Mouse (Mus musculus): Measurements from ENCODE around the gene Mpzl2. TPM values are rescaled to one million over a fixed set of nuclear protein-coding genes. Genes with fewer than 3 reads are reported as not detected.
A peak's percentile ranks its signal among the peaks of the same experiment; 100 is the strongest.

Mpzl2 gene
- polyA plus RNA-seq, 1 experiment from 2014 or later: 38.1 TPM

DNA sequence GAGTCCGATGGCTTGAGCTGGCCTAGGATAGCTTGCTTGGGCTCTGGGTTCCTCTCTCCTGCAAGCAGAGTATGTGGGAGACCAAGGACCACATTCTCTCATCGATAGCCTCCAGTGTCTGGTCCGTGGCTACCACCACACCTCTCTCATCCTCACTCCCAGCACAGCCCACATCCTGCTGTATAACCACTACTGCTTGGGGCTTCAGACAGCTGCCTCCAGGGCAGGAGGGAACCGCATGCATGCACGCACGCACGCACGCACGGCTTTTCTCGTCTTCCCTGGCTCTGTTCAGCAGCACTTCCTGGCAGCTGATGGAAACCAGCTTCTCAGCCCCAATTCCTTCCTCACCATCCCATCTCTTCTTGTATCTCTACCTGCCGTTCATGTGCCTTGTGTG is 41.5 kb upstream of the Mpzl2 start:
- H3K27ac ChIP-seq (replicated peaks): no peak overlapping the region
- no peaks in the 10 kb centered on the region for H3K9me3 ChIP-seq (ENCODE audit: control insufficient read depth, low read length)
- H3K4me1 ChIP-seq (replicated peaks; ENCODE audit: control insufficient read depth, insufficient read depth): no peaks in the 10 kb centered on the region
- TF ChIP-seq EP300 (optimal IDR thresholded peaks at IDR 0.05) (no peak), CTCF (IDR thresholded peaks at IDR 0.05; ENCODE audit: low read depth) (no peak)
- no peak overlapping the region for H3K9ac ChIP-seq (ENCODE audit: low read length)
- ATAC-seq (ENCODE audit: low FRiP score, low TSS enrichment) (no peak), DNase-seq (ENCODE audit: low spot score) (no peak)
- H3K4me2 ChIP-seq (replicated peaks; ENCODE audit: low read depth): no peak overlapping the region
- H3K36me3 ChIP-seq (ENCODE audit: control insufficient read depth, insufficient read depth, low read length): no peaks in the 10 kb centered on the region
- no peaks in the 10 kb centered on the region for H3K27me3 ChIP-seq (ENCODE audit: control insufficient read depth, insufficient read depth, low read length)
- WGBS: 67% methylated on average over 11 of the region's 11 CpGs
- no peak overlapping the region for H3K4me3 ChIP-seq (ENCODE audit: low read depth, low read length)

DNA sequence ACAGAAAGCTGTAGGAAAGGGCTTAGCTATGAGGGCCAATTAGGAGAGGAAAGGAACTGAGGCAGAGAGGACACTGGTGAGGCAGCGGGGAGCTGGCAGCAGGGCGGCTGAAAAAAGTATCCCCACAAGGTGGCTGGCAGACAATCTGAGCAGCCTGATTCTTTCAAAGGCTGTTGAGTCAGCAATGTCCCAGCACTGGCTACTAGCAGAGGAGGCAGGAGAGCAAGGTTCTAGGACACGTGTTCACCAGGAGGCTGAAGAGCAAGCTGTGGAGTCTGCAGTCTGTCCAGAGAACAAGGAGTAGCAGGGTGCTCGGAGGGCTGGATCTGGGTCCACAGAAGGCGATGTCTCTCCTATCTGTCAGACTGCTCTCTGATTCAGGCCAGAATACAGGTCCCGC is 40.4 kb upstream of the Mpzl2 start:
- no peak overlapping the region for H3K4me2 ChIP-seq (replicated peaks; ENCODE audit: low read depth)
- 57% methylated on average over 6 of the region's 6 CpGs for WGBS
- H3K4me1 ChIP-seq (replicated peaks; ENCODE audit: control insufficient read depth, insufficient read depth): no peaks in the 10 kb centered on the region
- TF ChIP-seq CTCF (IDR thresholded peaks at IDR 0.05; ENCODE audit: low read depth) (0 out of 2 replicates have a peak, but pooled peaks have one; percentile 10), EP300 (optimal IDR thresholded peaks at IDR 0.05) (no peak)
- H3K27me3 ChIP-seq (ENCODE audit: control insufficient read depth, insufficient read depth, low read length): no peaks in the 10 kb centered on the region
- DNase-seq (ENCODE audit: low spot score) (no peak), ATAC-seq (ENCODE audit: low FRiP score, low TSS enrichment) (0 out of 2 replicates have a peak, but pooled peaks have one; percentile 15)
- no peak overlapping the region for H3K4me3 ChIP-seq (ENCODE audit: low read depth, low read length)
- no peak overlapping the region for H3K27ac ChIP-seq (replicated peaks)
- no peak overlapping the region for H3K9ac ChIP-seq (ENCODE audit: low read length)
- no peaks in the 10 kb centered on the region for H3K36me3 ChIP-seq (ENCODE audit: control insufficient read depth, insufficient read depth, low read length)
- H3K9me3 ChIP-seq (ENCODE audit: control insufficient read depth, low read length): no peaks in the 10 kb centered on the region

DNA sequence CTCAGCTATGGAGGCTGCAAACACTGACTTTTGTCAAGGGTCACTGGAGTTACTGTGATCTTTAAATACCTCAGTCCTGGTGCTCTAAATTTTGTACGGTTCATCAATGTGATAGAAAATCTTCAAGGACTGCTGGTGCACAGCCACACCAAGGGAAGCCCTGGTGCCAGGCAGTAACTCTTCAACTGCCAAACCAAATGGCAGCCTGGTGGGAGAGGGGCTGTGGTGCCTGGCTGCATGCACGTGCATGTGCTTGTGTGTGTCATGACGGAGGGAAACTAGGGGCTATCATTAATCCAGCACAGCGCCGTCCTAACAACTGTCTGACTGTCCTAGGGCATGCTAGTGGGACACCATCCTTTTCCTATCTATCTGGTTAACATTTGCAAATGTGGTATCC is 39.8 kb upstream of the Mpzl2 start:
- H3K4me3 ChIP-seq (ENCODE audit: low read depth, low read length): no peak overlapping the region
- no peak for DNase-seq (ENCODE audit: low spot score)
- H3K27me3 ChIP-seq (ENCODE audit: control insufficient read depth, insufficient read depth, low read length): no peaks in the 10 kb centered on the region
- TF ChIP-seq EP300 (optimal IDR thresholded peaks at IDR 0.05): no peak
- no peak for TF ChIP-seq CTCF (IDR thresholded peaks at IDR 0.05; ENCODE audit: low read depth)
- no peak overlapping the region for H3K9ac ChIP-seq (ENCODE audit: low read length)
- H3K36me3 ChIP-seq (ENCODE audit: control insufficient read depth, insufficient read depth, low read length): no peaks in the 10 kb centered on the region
- no peak overlapping the region for H3K4me2 ChIP-seq (replicated peaks; ENCODE audit: low read depth)
- ATAC-seq (ENCODE audit: low FRiP score, low TSS enrichment): no peak
- no peak overlapping the region for H3K27ac ChIP-seq (replicated peaks)
- WGBS: 75% methylated on average over 5 of the region's 5 CpGs
- H3K4me1 ChIP-seq (replicated peaks; ENCODE audit: control insufficient read depth, insufficient read depth): no peaks in the 10 kb centered on the region
- no peaks in the 10 kb centered on the region for H3K9me3 ChIP-seq (ENCODE audit: control insufficient read depth, low read length)

DNA sequence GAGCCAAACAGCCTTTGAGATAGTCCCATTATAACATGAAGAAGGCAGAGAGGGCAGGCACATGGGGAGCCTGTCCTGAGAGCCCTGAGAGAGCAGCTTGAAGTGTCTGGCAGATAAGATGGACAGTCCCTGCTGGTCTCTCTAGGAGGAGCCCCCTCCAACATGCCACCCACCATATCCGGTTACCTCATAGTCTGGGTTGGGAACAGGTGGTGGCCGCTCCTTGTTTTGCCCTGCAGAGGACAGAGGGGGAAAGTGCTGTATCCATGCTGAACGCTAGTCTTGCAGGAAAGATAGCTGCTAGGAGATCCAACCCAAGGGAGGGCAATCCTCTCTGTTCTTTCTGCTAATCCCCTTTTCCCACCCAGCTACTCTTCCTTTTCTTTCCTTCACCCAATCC is 39.4 kb upstream of the Mpzl2 start:
- H3K4me1 ChIP-seq (replicated peaks; ENCODE audit: control insufficient read depth, insufficient read depth): no peaks in the 10 kb centered on the region
- no peak for DNase-seq (ENCODE audit: low spot score)
- WGBS: 51% methylated on average over 2 of the region's 3 CpGs
- no peaks in the 10 kb centered on the region for H3K27me3 ChIP-seq (ENCODE audit: control insufficient read depth, insufficient read depth, low read length)
- H3K4me2 ChIP-seq (replicated peaks; ENCODE audit: low read depth): no peak overlapping the region
- H3K36me3 ChIP-seq (ENCODE audit: control insufficient read depth, insufficient read depth, low read length): no peaks in the 10 kb centered on the region
- H3K27ac ChIP-seq (replicated peaks): no peak overlapping the region
- H3K9me3 ChIP-seq (ENCODE audit: control insufficient read depth, low read length): no peaks in the 10 kb centered on the region
- no peak overlapping the region for H3K9ac ChIP-seq (ENCODE audit: low read length)
- no peak overlapping the region for H3K4me3 ChIP-seq (ENCODE audit: low read depth, low read length)
- TF ChIP-seq EP300 (optimal IDR thresholded peaks at IDR 0.05): no peak
- TF ChIP-seq CTCF (IDR thresholded peaks at IDR 0.05; ENCODE audit: low read depth): no peak
- ATAC-seq (ENCODE audit: low FRiP score, low TSS enrichment): no peak

DNA sequence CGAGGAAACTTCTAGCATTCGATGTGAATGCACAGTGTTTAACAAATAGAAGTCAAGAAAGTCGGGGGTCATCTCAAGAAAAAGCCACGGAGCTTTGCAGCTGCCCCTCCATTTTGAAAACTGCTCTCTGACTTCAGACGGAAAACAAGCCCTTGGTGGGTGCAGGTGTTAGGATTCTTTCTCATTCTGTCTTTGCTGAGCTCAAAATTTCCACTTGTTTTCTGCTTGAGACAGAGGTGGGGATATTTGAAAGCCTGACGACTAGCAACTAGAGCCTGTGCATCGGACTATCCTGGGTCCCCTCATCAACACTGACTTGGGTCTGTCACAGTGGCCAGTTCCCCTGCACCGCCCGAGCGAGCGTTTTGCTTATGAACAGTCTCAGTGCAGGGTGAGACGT is 32.2 kb upstream of the Mpzl2 start:
- DNase-seq (ENCODE audit: low spot score) (no peak), ATAC-seq (ENCODE audit: low FRiP score, low TSS enrichment) (no peak)
- Histone ChIP-seq H3K36me3 (ENCODE audit: control insufficient read depth, insufficient read depth, low read length) (no peaks in the 10 kb centered on the region), H3K9ac (ENCODE audit: low read length) (no peak overlapping the region), H3K27me3 (ENCODE audit: control insufficient read depth, insufficient read depth, low read length) (no peaks in the 10 kb centered on the region), H3K9me3 (ENCODE audit: control insufficient read depth, low read length) (no peaks in the 10 kb centered on the region), H3K4me2 (replicated peaks; ENCODE audit: low read depth) (no peak overlapping the region), H3K27ac (replicated peaks) (no peak overlapping the region), H3K4me1 (replicated peaks; ENCODE audit: control insufficient read depth, insufficient read depth) (no peaks in the 10 kb centered on the region), H3K4me3 (ENCODE audit: low read depth, low read length) (no peak overlapping the region)
- no peak for TF ChIP-seq EP300 (optimal IDR thresholded peaks at IDR 0.05)
- no peak for TF ChIP-seq CTCF (IDR thresholded peaks at IDR 0.05; ENCODE audit: low read depth)
- 54% methylated on average over 12 of the region's 12 CpGs for WGBS

DNA sequence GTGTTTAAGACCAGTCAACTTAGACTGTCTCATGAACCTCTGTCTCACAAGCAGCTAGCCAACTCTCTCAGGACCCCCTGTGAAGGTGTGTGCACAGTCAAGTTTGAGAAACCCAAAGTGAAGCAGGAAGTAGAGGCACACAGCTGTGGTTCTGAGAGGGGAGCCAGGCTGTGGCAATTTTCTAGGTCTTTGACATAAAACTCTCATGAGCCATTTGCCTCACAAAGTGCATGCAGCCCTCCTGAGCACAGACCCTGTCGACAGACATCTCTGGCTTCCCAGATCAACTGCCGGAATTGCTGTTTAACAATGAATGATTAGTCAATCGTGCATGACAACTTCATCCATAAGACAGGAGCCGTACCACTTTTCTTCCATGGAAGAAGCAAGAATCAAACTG is 31.3 kb upstream of the Mpzl2 start:
- Histone ChIP-seq H3K4me3 (ENCODE audit: low read depth, low read length) (no peak overlapping the region), H3K4me1 (replicated peaks; ENCODE audit: control insufficient read depth, insufficient read depth) (no peaks in the 10 kb centered on the region), H3K9ac (ENCODE audit: low read length) (no peak overlapping the region), H3K4me2 (replicated peaks; ENCODE audit: low read depth) (no peak overlapping the region), H3K9me3 (ENCODE audit: control insufficient read depth, low read length) (no peaks in the 10 kb centered on the region), H3K36me3 (ENCODE audit: control insufficient read depth, insufficient read depth, low read length) (no peaks in the 10 kb centered on the region), H3K27ac (replicated peaks) (no peak overlapping the region), H3K27me3 (ENCODE audit: control insufficient read depth, insufficient read depth, low read length) (no peaks in the 10 kb centered on the region)
- TF ChIP-seq CTCF (IDR thresholded peaks at IDR 0.05; ENCODE audit: low read depth) (no peak), EP300 (optimal IDR thresholded peaks at IDR 0.05) (no peak)
- 78% methylated on average over 4 of the region's 4 CpGs for WGBS
- no peak for ATAC-seq (ENCODE audit: low FRiP score, low TSS enrichment)
- no peak for DNase-seq (ENCODE audit: low spot score)
